Comparison of ENCODE assay signal across 8 mouse cellular contexts in the genomic region with DNA sequence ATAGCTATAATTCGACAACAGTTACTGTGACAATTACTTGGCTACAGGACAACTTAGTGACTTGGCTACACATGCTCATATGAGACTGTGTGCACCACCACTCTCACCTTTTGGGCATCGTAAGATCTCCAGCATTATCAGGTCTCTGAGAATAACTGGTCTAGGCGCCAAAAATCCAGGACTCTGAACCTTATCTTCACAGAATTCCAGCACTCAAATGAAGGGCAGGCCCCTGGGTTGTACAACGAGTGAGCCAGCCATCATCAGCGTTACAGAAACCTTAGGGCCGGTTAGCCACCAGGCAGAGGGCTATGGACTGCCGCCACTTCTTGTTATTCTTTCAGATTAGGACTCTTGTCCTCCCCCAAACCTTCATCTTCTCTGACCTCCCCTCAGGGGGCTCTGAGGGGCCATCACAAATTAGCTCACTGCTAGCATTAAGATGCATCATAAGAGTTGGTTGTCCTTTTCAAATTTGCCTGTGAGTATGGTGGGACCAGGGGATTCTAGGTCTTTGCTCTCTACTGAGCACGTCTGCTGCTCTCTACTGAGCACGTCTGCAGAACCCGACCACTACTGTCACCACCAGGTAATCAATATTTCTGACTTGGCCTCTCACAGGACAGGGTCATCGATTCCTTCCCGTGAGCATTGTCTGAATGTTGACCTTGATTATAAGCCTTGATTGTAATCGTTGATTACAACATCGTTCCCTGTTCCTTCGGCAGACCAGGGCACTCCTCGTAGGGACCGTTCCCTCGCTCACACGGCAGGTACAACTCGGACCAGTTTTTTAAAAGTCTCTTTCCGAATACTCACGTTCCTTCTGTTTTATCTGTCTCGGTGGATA. TPM values are rescaled to one million over a fixed set of nuclear protein-coding genes. Genes with fewer than 3 reads are reported as not detected.
DNase-seq lines count a peak whose midpoint lies in the region; ATAC-seq and TF ChIP-seq lines count a peak whose summit lies in the region.

No protein-coding gene starts in this region.

- TF ChIP-seq POLR2A in kidney, adult 2 months (IDR thresholded peaks at IDR 0.05; ENCODE audit: low read depth, low read length), result no peak

- WGBS in kidney, adult 2 months, result 20% methylated on average over 23 of the region's 23 CpGs
- WGBS in hindbrain, embryonic 10.5 days, result 9% methylated on average over 23 of the region's 23 CpGs
- WGBS in midbrain, embryonic 12.5 days, result 8% methylated on average over 23 of the region's 23 CpGs

- H3K4me3 ChIP-seq in kidney, adult 2 months (ENCODE audit: insufficient read depth, low read depth, low read length), result peak overlapping the region; percentile 35
- peak overlapping the region; percentile 71 for H3K4me3 ChIP-seq in hindbrain, embryonic 10.5 days
- H3K4me3 ChIP-seq in midbrain, embryonic 12.5 days, result peak overlapping the region; percentile 61

- no peaks in the 10 kb centered on the region for H3K36me3 ChIP-seq in kidney, adult 2 months (ENCODE audit: control insufficient read depth, insufficient read depth, low read length)
- H3K36me3 ChIP-seq in hindbrain, embryonic 10.5 days, result no peaks in the 10 kb centered on the region
- no peaks in the 10 kb centered on the region for H3K36me3 ChIP-seq in midbrain, embryonic 12.5 days

- ATAC-seq in midbrain, embryonic 12.5 days (ENCODE audit: low FRiP score, low read depth), result peak; percentile 20

- peak overlapping the region; percentile 1; the same call in 1 of the 2 replicates for H3K27ac ChIP-seq in kidney, adult 2 months (ENCODE audit: insufficient read depth, low read depth, low read length)
- H3K27ac ChIP-seq in hindbrain, embryonic 10.5 days, result no peak overlapping the region
- 0 out of 2 replicates have a peak overlapping the region, but pooled peaks have one; percentile 39 for H3K27ac ChIP-seq in midbrain, embryonic 12.5 days (replicated peaks)

- peak; percentile 39 for DNase-seq in kidney, adult 2 months
- DNase-seq in kidney, adult 11 months, result no peak
- peak; percentile 50 for DNase-seq in R1 (ENCODE audit: low read depth, low spot score)
- DNase-seq in hindbrain, embryonic 10.5 days (ENCODE audit: low spot score), result no peak
- DNase-seq in adrenal gland, adult 18-20 months (ENCODE audit: low spot score in 2 of 2), result no peak
- DNase-seq in left cerebral cortex, postnatal 36 days (ENCODE audit: low spot score in 2 of 2), result no peak
- DNase-seq in gastrocnemius, postnatal 25 days, result no peak

- no peaks in the 10 kb centered on the region for H3K27me3 ChIP-seq in kidney, adult 2 months (replicated peaks; ENCODE audit: control insufficient read depth, insufficient read depth, low read length)
- peaks cover 26% of the 10 kb centered on the region for H3K27me3 ChIP-seq in hindbrain, embryonic 10.5 days (ENCODE audit: insufficient read depth, poor library complexity, severe bottlenecking)
- H3K27me3 ChIP-seq in midbrain, embryonic 12.5 days, result peaks cover 36% of the 10 kb centered on the region

- peaks cover 7% of the 10 kb centered on the region; the same call in 1 of the 2 replicates for H3K4me1 ChIP-seq in kidney, adult 2 months (ENCODE audit: control insufficient read depth, insufficient read depth, low read length)
- peaks cover 31% of the 10 kb centered on the region for H3K4me1 ChIP-seq in hindbrain, embryonic 10.5 days (replicated peaks)
- H3K4me1 ChIP-seq in midbrain, embryonic 12.5 days, result peaks cover 26% of the 10 kb centered on the region

- TF ChIP-seq CTCF in kidney, adult 2 months (conservative IDR thresholded peaks at IDR 0.05; ENCODE audit: insufficient read depth, insufficient read length, low read depth, low read length), result no peak

- intact Hi-C loops in left cerebral cortex, postnatal 36 days (cut with DNase I), result no loop called here

- peak overlapping the region; percentile 95 for H3K4me2 ChIP-seq in midbrain, embryonic 12.5 days (replicated peaks)

- H3K9me3 ChIP-seq in hindbrain, embryonic 10.5 days, result no peaks in the 10 kb centered on the region; the same call in 1 of the 2 replicates
- no peaks in the 10 kb centered on the region for H3K9me3 ChIP-seq in midbrain, embryonic 12.5 days

- peak overlapping the region; percentile 53 for H3K9ac ChIP-seq in midbrain, embryonic 12.5 days (replicated peaks)

RNA-seq across cellular contexts. Expression of a gene that starts 18.6 kb away (rescaled TPM):
- polyA plus RNA-seq in kidney, adult 2 months (2012; rRNA removed), result 24.4 and 28.2 TPM in 2 replicates
- polyA plus RNA-seq in hindbrain, embryonic 10.5 days (2016; fragmentation: Nextera tagmentation; extraction: Ambion mirVana), result 1.8 and 2.4 TPM in 2 replicates
- 2.3 and 2.4 TPM in 2 replicates for polyA plus RNA-seq in midbrain, embryonic 12.5 days (2016; fragmentation: Nextera tagmentation; extraction: Ambion mirVana)
- total RNA-seq in adrenal gland, adult 18-20 months (2021), result 10 to 100 TPM; 16.6 to 27.6 TPM
- 1 to 10 TPM; 5.2 to 6.2 TPM for total RNA-seq in left cerebral cortex, postnatal 36 days (2021)
- 10 to 100 TPM in 1 of 2 experiments, 1 to 10 TPM in 1; 9.0 to 11.1 TPM for total RNA-seq in gastrocnemius, postnatal 25 days (2021)

RNA-seq across cellular contexts. Expression of a gene that starts 26.4 kb away (rescaled TPM):
- 9.7 and 10.4 TPM in 2 replicates for polyA plus RNA-seq in kidney, adult 2 months (2012; rRNA removed)
- 3.5 and 4.7 TPM in 2 replicates for polyA plus RNA-seq in hindbrain, embryonic 10.5 days (2016; fragmentation: Nextera tagmentation; extraction: Ambion mirVana)
- polyA plus RNA-seq in midbrain, embryonic 12.5 days (2016; fragmentation: Nextera tagmentation; extraction: Ambion mirVana), result 7.6 and 8.3 TPM in 2 replicates
- 1 to 10 TPM in 1 of 2 experiments, under 1 TPM in 1; 0.76 to 3.1 TPM for total RNA-seq in adrenal gland, adult 18-20 months (2021)
- total RNA-seq in left cerebral cortex, postnatal 36 days (2021), result 1 to 10 TPM; 1.3 to 3.0 TPM
- 1 to 10 TPM in 1 of 2 experiments, under 1 TPM in 1; 0.67 to 3.2 TPM for total RNA-seq in gastrocnemius, postnatal 25 days (2021)

RNA-seq across cellular contexts. Expression of a gene that starts 26.9 kb away (rescaled TPM):
- polyA plus RNA-seq in kidney, adult 2 months (2012; rRNA removed), result 80.3 and 98.8 TPM in 2 replicates
- 0.26 and 0.30 TPM in 2 replicates for polyA plus RNA-seq in hindbrain, embryonic 10.5 days (2016; fragmentation: Nextera tagmentation; extraction: Ambion mirVana)
- 1.3 and 1.4 TPM in 2 replicates for polyA plus RNA-seq in midbrain, embryonic 12.5 days (2016; fragmentation: Nextera tagmentation; extraction: Ambion mirVana)
- total RNA-seq in adrenal gland, adult 18-20 months (2021), result 1 to 10 TPM; 3.6 to 9.8 TPM
- total RNA-seq in left cerebral cortex, postnatal 36 days (2021), result 1 to 10 TPM; 2.5 to 3.0 TPM
- total RNA-seq in gastrocnemius, postnatal 25 days (2021), result 10 to 100 TPM; 57.3 to 57.9 TPM

RNA-seq across cellular contexts. Expression of a gene that starts 35.7 kb away (rescaled TPM):
- polyA plus RNA-seq in kidney, adult 2 months (2012; rRNA removed), result 26.3 and 27.3 TPM in 2 replicates
- 4.5 and 5.1 TPM in 2 replicates for polyA plus RNA-seq in hindbrain, embryonic 10.5 days (2016; fragmentation: Nextera tagmentation; extraction: Ambion mirVana)
- 5.4 and 6.2 TPM in 2 replicates for polyA plus RNA-seq in midbrain, embryonic 12.5 days (2016; fragmentation: Nextera tagmentation; extraction: Ambion mirVana)
- 10 to 100 TPM; 45.9 to 48.9 TPM for total RNA-seq in adrenal gland, adult 18-20 months (2021)
- total RNA-seq in left cerebral cortex, postnatal 36 days (2021), result 10 to 100 TPM; 61.2 to 62.1 TPM
- 10 to 100 TPM; 15.5 to 19.3 TPM for total RNA-seq in gastrocnemius, postnatal 25 days (2021)

RNA-seq across cellular contexts. Expression of a gene that starts 49.2 kb away (rescaled TPM):
- 0.19 and 0.20 TPM in 2 replicates for polyA plus RNA-seq in kidney, adult 2 months (2012; rRNA removed)
- 0.12 TPM in 1 of 2 replicates, not detected in the other for polyA plus RNA-seq in hindbrain, embryonic 10.5 days (2016; fragmentation: Nextera tagmentation; extraction: Ambion mirVana)
- 0.18 TPM in 1 of 2 replicates, not detected in the other for polyA plus RNA-seq in midbrain, embryonic 12.5 days (2016; fragmentation: Nextera tagmentation; extraction: Ambion mirVana)
- 1 to 10 TPM; 1.9 to 4.4 TPM for total RNA-seq in adrenal gland, adult 18-20 months (2021)
- total RNA-seq in left cerebral cortex, postnatal 36 days (2021), result under 1 TPM; 0.16 to 0.22 TPM
- under 1 TPM; 0.21 to 0.36 TPM for total RNA-seq in gastrocnemius, postnatal 25 days (2021)

Comparison
In these comparisons a context has a peak if more than half of its experiments do, and no peak if none do; other contexts are left out.
1. DNase-seq: peak in kidney, adult 2 months (single experiment) and R1 (single experiment); none in kidney, adult 11 months (single experiment), hindbrain, embryonic 10.5 days (single experiment), adrenal gland, adult 18-20 months (0 of 2), left cerebral cortex, postnatal 36 days (0 of 2) and gastrocnemius, postnatal 25 days (single experiment).
2. RNA of a gene that starts 26.9 kb away (total RNA-seq): 57.3 to 57.9 TPM in gastrocnemius, postnatal 25 days; 3.6 to 9.8 TPM in adrenal gland, adult 18-20 months and 2.5 to 3.0 TPM in left cerebral cortex, postnatal 36 days; every median in the first group is over 4 times any median in the second.
3. Peak in every context shown above with its lines, with median percentiles within 50 percentile points of each other: H3K4me3 ChIP-seq.